Mouse (Mus musculus) neural tube, embryonic 13.5 days (tissue): ENCODE data around the gene Mpi. TPM values are rescaled to one million over a fixed set of nuclear protein-coding genes. Genes with fewer than 3 reads are reported as not detected.

Experiments
- ATAC-seq: fragments of 200-750 bp; cut with Nextera tagmentation; 2 replicates; pipeline ENCODE4 v1.8.0; 2017; ENCODE audit warnings: low read depth, mild to moderate bottlenecking, moderate TSS enrichment, moderate library complexity
- H3K27ac ChIP-seq: fragments of 300-500 bp; sonication (generic); replicated peaks from 2 replicates; pipeline ENCODE4 v1.5.1; 2015; ENCODE audit warnings: moderate library complexity, mild to moderate bottlenecking, inconsistent platforms
- H3K27me3 ChIP-seq: fragments of 300-500 bp; sonication (generic); 2 replicates; pipeline ENCODE4 v1.6.1; 2015; ENCODE audit warnings: mild to moderate bottlenecking, inconsistent platforms
- H3K36me3 ChIP-seq: fragments of 300-500 bp; sonication (generic); 2 replicates; pipeline ENCODE4 v1.6.1; 2015; ENCODE audit warnings: mild to moderate bottlenecking, inconsistent platforms
- H3K4me1 ChIP-seq: fragments of 300-500 bp; sonication (generic); replicated peaks from 2 replicates; pipeline ENCODE4 v1.6.1; 2015; ENCODE audit warnings: inconsistent platforms
- H3K4me2 ChIP-seq: fragments of 300-500 bp; sonication (generic); 2 replicates; pipeline ENCODE4 v1.6.1; 2015; ENCODE audit warnings: inconsistent platforms, mild to moderate bottlenecking, moderate library complexity
- H3K4me3 ChIP-seq: fragments of 300-500 bp; sonication (generic); 2 replicates; pipeline ENCODE4 v1.5.1; 2015; ENCODE audit warnings: mild to moderate bottlenecking, inconsistent platforms
- H3K9ac ChIP-seq: fragments of 300-500 bp; sonication (generic); 2 replicates; pipeline ENCODE4 v1.6.1; 2015; ENCODE audit warnings: moderate library complexity, mild to moderate bottlenecking, inconsistent platforms
- H3K9me3 ChIP-seq: fragments of 300-500 bp; sonication (generic); 2 replicates; pipeline ENCODE4 v1.6.1; 2016; ENCODE audit warnings: inconsistent platforms
- WGBS: fragments of 180-500 bp; shearing (Covaris S2); methylation state at CpG from one replicate; pipeline ENCODE4 v1.1.7; 2015; 5-methylcytosine and 5-hydroxymethylcytosine counted together
- polyA plus RNA-seq: library from polyadenylated mRNA; unstranded; fragments of >200 nt; fragmentation: Nextera tagmentation; extraction: Ambion mirVana; gene quantifications from 2 replicates; pipeline ENCODE4 v1.2.1, GENCODE M21; 2015

The Mpi gene
- polyA plus RNA-seq, 1 experiment from 2014 or later = 70.8 TPM

DNA sequence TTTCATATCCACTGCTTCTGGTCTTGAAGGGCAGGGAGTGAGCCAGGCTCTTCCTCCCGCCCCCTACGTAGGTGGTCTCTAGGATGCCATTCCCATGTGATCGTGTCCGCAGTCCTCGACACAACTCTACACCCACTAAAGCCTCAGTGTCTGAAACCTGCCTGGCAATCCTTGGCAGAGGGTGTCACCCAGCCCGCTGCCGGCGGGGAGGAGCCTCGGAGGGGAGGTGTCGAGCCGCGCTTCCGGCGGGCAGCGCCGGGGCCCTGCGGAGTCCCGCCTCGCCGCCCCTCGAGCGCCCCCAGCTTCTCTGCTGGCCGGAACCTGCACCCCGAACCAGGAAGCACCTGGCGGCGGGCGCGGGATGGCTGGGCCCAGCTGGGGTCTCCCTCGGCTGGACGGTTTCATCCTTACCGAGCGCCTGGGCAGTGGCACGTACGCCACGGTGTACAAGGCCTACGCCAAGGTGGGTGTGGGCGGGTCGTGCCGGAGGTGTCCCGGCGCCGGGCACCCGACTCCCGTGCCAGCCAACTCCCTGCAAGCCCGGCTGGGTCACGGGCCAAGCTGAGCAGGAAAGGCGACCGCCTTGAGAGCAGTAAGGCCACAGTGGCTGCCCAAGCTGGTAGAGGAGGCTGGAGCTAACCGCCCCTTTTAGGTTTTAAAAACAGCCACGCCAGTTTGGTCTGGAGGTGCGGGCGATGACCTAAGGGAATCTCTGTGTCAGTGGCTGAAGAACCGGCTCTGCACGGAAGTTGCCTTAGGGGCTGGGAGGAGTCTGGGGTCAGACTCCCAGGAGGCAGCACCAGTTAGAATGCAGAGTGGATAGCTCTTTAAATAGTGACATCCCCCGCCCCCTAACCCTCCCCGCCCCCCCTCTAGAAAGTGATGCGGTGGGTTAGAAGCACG, 36.9 kb upstream of the Mpi start, which contains the start of gene Ulk3:
Ulk3 (plus strand) TSS at position 229 of the 903 bp plus-strand sequence.
- Histone ChIP-seq H3K9me3 (no peaks in the 10 kb centered on the region), H3K4me3 (peak within 1 kb of the TSS; percentile 70), H3K4me1 (peaks cover 23% of the 10 kb centered on the region), H3K36me3 (peaks cover 57% of the 10 kb centered on the region), H3K4me2 (peak within 1 kb of the TSS; percentile 92), H3K27me3 (no peaks in the 10 kb centered on the region), H3K9ac (peak within 1 kb of the TSS; percentile 82), H3K27ac (peak within 1 kb of the TSS; percentile 78)
- under 1% methylated on average over 58 of the region's 58 CpGs for WGBS
- peak; percentile 89 for ATAC-seq

GRCm38 (mm10) chr9:57584991-57585390, 32.4 kb upstream of the Mpi start:
- no peak overlapping the region for H3K4me3 ChIP-seq
- no peak for ATAC-seq
- peaks cover 74% of the 10 kb centered on the region for H3K36me3 ChIP-seq

GRCm38 (mm10) chr9:57577144-57577849, 24.7 kb upstream of the Mpi start:
- ATAC-seq = no peak
- H3K27me3 ChIP-seq = no peaks in the 10 kb centered on the region
- WGBS = 88% methylated on average over 6 of the region's 6 CpGs
- H3K4me2 ChIP-seq = no peak overlapping the region
- no peaks in the 10 kb centered on the region for H3K4me1 ChIP-seq
- no peak overlapping the region for H3K4me3 ChIP-seq
- no peak overlapping the region for H3K9ac ChIP-seq
- peaks cover 61% of the 10 kb centered on the region for H3K36me3 ChIP-seq
- H3K27ac ChIP-seq = no peak overlapping the region
- H3K9me3 ChIP-seq = no peaks in the 10 kb centered on the region

More at GRCm38 (mm10) chr9:57584991-57585390, 32.4 kb upstream of the Mpi start:
- no peaks in the 10 kb centered on the region for H3K27me3 ChIP-seq
- H3K9me3 ChIP-seq = no peaks in the 10 kb centered on the region
- no peak overlapping the region for H3K27ac ChIP-seq
- no peak overlapping the region for H3K9ac ChIP-seq
- peaks cover 14% of the 10 kb centered on the region for H3K4me1 ChIP-seq
- no peak overlapping the region for H3K4me2 ChIP-seq
- WGBS = 84% methylated on average over 3 of the region's 3 CpGs

DNA sequence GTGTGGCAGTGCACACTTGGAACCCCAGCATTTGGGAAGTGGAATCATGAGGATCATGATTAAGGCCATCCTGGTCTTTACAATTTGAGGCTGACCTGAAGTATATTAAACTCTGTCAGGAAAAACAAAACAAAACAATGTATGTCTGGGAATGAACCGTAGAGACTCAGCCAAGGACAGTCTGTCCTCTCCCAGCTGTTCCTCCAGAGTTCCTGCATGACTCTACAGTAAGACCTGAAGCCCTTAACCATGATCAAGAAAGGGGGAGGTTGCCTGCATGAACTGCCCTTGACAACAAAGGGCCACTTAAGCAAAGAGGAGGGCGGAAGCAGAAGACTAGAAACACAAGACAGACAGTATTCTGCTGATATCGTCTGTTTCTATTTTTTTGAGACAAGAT, 23.0 kb upstream of the Mpi start:
- no peak for ATAC-seq
- Histone ChIP-seq H3K36me3 (peaks cover 59% of the 10 kb centered on the region), H3K4me3 (no peak overlapping the region), H3K27ac (no peak overlapping the region), H3K9me3 (no peaks in the 10 kb centered on the region), H3K4me1 (no peaks in the 10 kb centered on the region), H3K27me3 (no peaks in the 10 kb centered on the region), H3K4me2 (no peak overlapping the region), H3K9ac (no peak overlapping the region)
- WGBS = 85% methylated on average over 3 of the region's 3 CpGs

DNA sequence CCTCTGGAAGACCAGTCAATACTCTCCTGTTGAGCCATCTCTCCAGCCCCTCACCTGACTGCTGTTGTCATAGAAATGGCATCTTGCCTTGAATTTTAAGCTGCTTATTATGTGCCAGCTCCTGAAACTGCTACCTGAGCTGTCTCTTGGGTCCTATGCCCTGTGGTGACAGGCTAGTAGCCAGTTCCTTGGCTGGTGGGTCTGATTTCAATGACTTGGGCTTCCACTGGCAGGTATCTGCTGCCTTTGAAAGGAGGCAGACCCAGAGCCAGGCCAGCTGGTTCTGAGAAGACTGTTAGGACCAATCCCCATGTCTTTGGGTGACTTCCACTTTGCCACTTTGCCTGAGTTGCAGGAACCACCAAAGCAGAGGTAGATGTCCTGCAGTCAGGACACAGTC, 21.8 kb upstream of the Mpi start:
- Histone ChIP-seq H3K4me3 (no peak overlapping the region), H3K4me1 (no peaks in the 10 kb centered on the region), H3K27me3 (no peaks in the 10 kb centered on the region), H3K36me3 (peaks cover 58% of the 10 kb centered on the region), H3K9me3 (no peaks in the 10 kb centered on the region), H3K27ac (no peak overlapping the region), H3K9ac (no peak overlapping the region), H3K4me2 (no peak overlapping the region)
- no peak for ATAC-seq

DNA sequence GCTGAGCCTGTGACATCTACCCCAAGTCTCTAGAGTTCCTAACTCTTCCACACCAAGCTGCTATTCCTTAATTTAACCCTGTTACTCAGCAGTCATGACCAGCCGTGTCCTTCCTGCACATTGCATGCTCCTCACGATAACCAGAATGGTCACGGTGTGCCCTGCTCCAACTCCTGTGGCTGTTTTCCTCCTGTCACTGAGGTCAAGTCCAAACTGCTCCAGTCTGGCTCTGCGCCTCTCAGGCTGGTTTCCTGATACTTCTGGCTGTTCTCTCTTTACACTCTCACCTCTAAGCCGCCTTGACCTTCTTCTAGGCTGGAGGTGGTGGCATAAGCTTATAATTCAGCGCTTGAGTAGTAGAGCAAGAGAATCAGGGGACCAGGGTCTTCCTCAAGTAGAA, 15.9 kb upstream of the Mpi start:
- Histone ChIP-seq H3K36me3 (peaks cover 49% of the 10 kb centered on the region), H3K27me3 (no peaks in the 10 kb centered on the region), H3K4me1 (peaks cover 29% of the 10 kb centered on the region), H3K4me3 (no peak overlapping the region), H3K9me3 (no peaks in the 10 kb centered on the region), H3K9ac (no peak overlapping the region), H3K4me2 (no peak overlapping the region), H3K27ac (no peak overlapping the region)
- no peak for ATAC-seq
- 93% methylated on average over 6 of the region's 6 CpGs for WGBS

- no peak overlapping the region for H3K4me3 ChIP-seq
- H3K9me3 ChIP-seq = no peaks in the 10 kb centered on the region
- no peak overlapping the region for H3K9ac ChIP-seq
- H3K27ac ChIP-seq = no peak overlapping the region; the same call in 1 of the 2 replicates
- H3K27me3 ChIP-seq = no peaks in the 10 kb centered on the region
- ATAC-seq = no peak
- peaks cover 44% of the 10 kb centered on the region for H3K4me1 ChIP-seq
- no peak overlapping the region for H3K4me2 ChIP-seq
- WGBS = 62% methylated on average over 8 of the region's 8 CpGs
- peaks cover 42% of the 10 kb centered on the region for H3K36me3 ChIP-seq
These were observed 14.3 kb upstream of the Mpi start for GRCm38 (mm10) chr9:57566846-57567245.

- Histone ChIP-seq H3K4me1 (peaks cover 51% of the 10 kb centered on the region), H3K9ac (peak overlapping the region; percentile 17; the same call in 1 of the 2 replicates), H3K36me3 (peaks cover 33% of the 10 kb centered on the region), H3K4me3 (no peak overlapping the region), H3K4me2 (peak overlapping the region; percentile 11; the same call in 1 of the 2 replicates), H3K27me3 (no peaks in the 10 kb centered on the region), H3K27ac (peak overlapping the region; percentile 65), H3K9me3 (no peaks in the 10 kb centered on the region)
- ATAC-seq = no peak
- 51% methylated on average over 10 of the region's 10 CpGs for WGBS
These were observed 13.2 kb upstream of the Mpi start for GRCm38 (mm10) chr9:57565741-57566221.

DNA sequence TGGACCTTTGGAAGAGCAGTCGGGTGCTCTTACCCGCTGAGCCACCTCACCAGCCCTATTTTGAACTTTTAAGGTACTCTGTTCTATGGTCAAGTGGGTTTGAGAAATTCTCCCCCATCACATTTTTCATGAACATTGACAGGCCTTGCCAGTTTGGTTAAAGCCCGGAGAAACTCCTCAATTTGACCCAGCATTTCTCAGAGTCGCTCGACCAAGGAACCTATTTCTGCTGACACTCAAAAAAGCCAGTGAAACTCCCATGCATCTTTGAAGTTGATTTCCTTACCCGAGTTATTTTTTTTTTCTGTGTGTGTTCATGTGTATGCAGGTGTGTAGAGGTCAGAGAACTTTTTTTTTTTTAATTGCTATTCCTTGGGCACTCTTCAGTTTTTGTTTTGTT, 12.0 kb upstream of the Mpi start:
- Histone ChIP-seq H3K4me3 (no peak overlapping the region), H3K36me3 (peaks cover 23% of the 10 kb centered on the region), H3K9me3 (no peaks in the 10 kb centered on the region), H3K4me2 (no peak overlapping the region), H3K27me3 (no peaks in the 10 kb centered on the region), H3K9ac (no peak overlapping the region), H3K4me1 (peaks cover 55% of the 10 kb centered on the region), H3K27ac (no peak overlapping the region)
- WGBS = 87% methylated on average over 6 of the region's 6 CpGs
- no peak for ATAC-seq

GRCm38 (mm10) chr9:57562896-57563372, 10.4 kb upstream of the Mpi start:
- H3K4me1 ChIP-seq = peaks cover 55% of the 10 kb centered on the region
- H3K4me2 ChIP-seq = no peak overlapping the region
- H3K9me3 ChIP-seq = no peaks in the 10 kb centered on the region
- peaks cover 6% of the 10 kb centered on the region; the same call in 1 of the 2 replicates for H3K36me3 ChIP-seq
- H3K27me3 ChIP-seq = 0 out of 2 replicates have a peak, but pooled peaks cover 3% of the 10 kb centered on the region
- WGBS = 87% methylated on average over 4 of the region's 4 CpGs
- no peak overlapping the region for H3K4me3 ChIP-seq
- no peak overlapping the region for H3K27ac ChIP-seq
- no peak for ATAC-seq
- H3K9ac ChIP-seq = peak overlapping the region; percentile 27; the same call in 1 of the 2 replicates

- Histone ChIP-seq H3K9ac (peak overlapping the region; percentile 71), H3K27ac (no peak overlapping the region), H3K4me1 (peaks cover 53% of the 10 kb centered on the region), H3K9me3 (no peaks in the 10 kb centered on the region), H3K4me2 (peak overlapping the region; percentile 81), H3K36me3 (no peaks in the 10 kb centered on the region), H3K4me3 (peak overlapping the region; percentile 56), H3K27me3 (0 out of 2 replicates have a peak, but pooled peaks cover 3% of the 10 kb centered on the region)
- 76% methylated on average over 13 of the region's 13 CpGs for WGBS
- no peak for ATAC-seq
These were observed 9.1 kb upstream of the Mpi start for GRCm38 (mm10) chr9:57561711-57562099.
